10 mouse cellular contexts compared by ENCODE assay signal in genomic region chr7:67459810-67460209, GRCm38 (mm10).
DNase-seq lines count a peak whose midpoint lies in the region; ATAC-seq and TF ChIP-seq lines count a peak whose summit lies in the region.
"Had no signal": no experiment of that assay in that cellular context is flagged by ENCODE, and none has a peak within 500 bp of the region (broad histone marks: within the 10 kb centered on the region; RNA-seq: fewer than 3 reads in every experiment).

No protein-coding gene starts in this region.

- 29% methylated on average over 10 of the region's 10 CpGs for WGBS in lung, postnatal 0 days

- peak overlapping the region; percentile 57 for H3K27ac ChIP-seq in lung, postnatal 0 days (ENCODE audit: low read length)
- H3K27ac ChIP-seq: midbrain, embryonic 12.5 days had no signal

- H3K36me3 ChIP-seq in lung, postnatal 0 days (ENCODE audit: insufficient read depth, low read length) = no peaks in the 10 kb centered on the region
- H3K36me3 ChIP-seq: midbrain, embryonic 12.5 days had no signal

- peak; percentile 79 for TF ChIP-seq EP300 in lung, postnatal 0 days (IDR thresholded peaks at IDR 0.05)

- intact Hi-C loops in gastrocnemius, postnatal 14 days (cut with DNase I; ENCODE audit: low total_unique reads) = loop anchor here (10.0 kb wide), 1 partner anchor 165 kb away; no protein-coding TSS in a partner anchor

- TF ChIP-seq CTCF in lung, postnatal 0 days (IDR thresholded peaks at IDR 0.05) = no peak

- no peaks in the 10 kb centered on the region for H3K9me3 ChIP-seq in lung, postnatal 0 days (ENCODE audit: low read length)
- H3K9me3 ChIP-seq: midbrain, embryonic 12.5 days had no signal

- peak; percentile 42 for ATAC-seq in lung, postnatal 0 days

- peak; percentile 67 for DNase-seq in adrenal gland, adult 2 months
- no peak for DNase-seq in adrenal gland, adult 18-20 months (ENCODE audit: low spot score in 2 of 2)
- peak; percentile 83 for DNase-seq in brain, adult 2 months (ENCODE audit: low read depth, low spot score)
- DNase-seq in heart, postnatal 4 days = peak; percentile 63
- DNase-seq in lung, postnatal 0 days (ENCODE audit: low spot score) = peak; percentile 78
- no peak for DNase-seq in cerebellum, adult 8-10 months
- DNase-seq in cerebellum, postnatal 10 days = no peak
- no peak for DNase-seq in gastrocnemius, postnatal 14 days

- H3K9ac ChIP-seq in lung, postnatal 0 days (replicated peaks; ENCODE audit: low read depth) = no peak overlapping the region
- H3K9ac ChIP-seq: midbrain, embryonic 12.5 days had no signal

- peaks cover 40% of the 10 kb centered on the region for H3K4me1 ChIP-seq in lung, postnatal 0 days (ENCODE audit: insufficient read depth, low read depth, low read length)

- H3K4me2 ChIP-seq in lung, postnatal 0 days (replicated peaks; ENCODE audit: low read depth, low read length) = no peak overlapping the region
- H3K4me2 ChIP-seq: midbrain, embryonic 12.5 days had no signal

- H3K27me3 ChIP-seq in lung, postnatal 0 days (replicated peaks; ENCODE audit: insufficient read depth, low read length) = no peaks in the 10 kb centered on the region

- H3K4me3 ChIP-seq in lung, postnatal 0 days (ENCODE audit: low read depth, low read length) = no peak overlapping the region
- H3K4me3 ChIP-seq: erythroblast, embryonic 14.5 days; midbrain, embryonic 12.5 days had no signal

Comparison
In these comparisons a context has a peak if more than half of its experiments do, and no peak if none do; other contexts are left out.
1. DNase-seq: peak in adrenal gland, adult 2 months (single experiment), brain, adult 2 months (single experiment), heart, postnatal 4 days (single experiment) and lung, postnatal 0 days (single experiment); none in adrenal gland, adult 18-20 months (0 of 2), cerebellum, adult 8-10 months (single experiment), cerebellum, postnatal 10 days (0 of 2) and gastrocnemius, postnatal 14 days (single experiment).